Mouse (Mus musculus): ENCODE results near the gene Smarcb1. TPM values are rescaled to one million over a fixed set of nuclear protein-coding genes. Genes with fewer than 3 reads are reported as not detected.

Gene Smarcb1
- total RNA-seq, 2 experiments from 2014 or later = 14.2 to 16.6 TPM

GRCm38 (mm10) chr10:75859107-75859746 lies 62.2 kb downstream of the Smarcb1 start:
- no peak for DNase-seq (ENCODE audit: low spot score)

- DNase-seq (ENCODE audit: low spot score) = no peak
Observed at GRCm38 (mm10) chr10:75857598-75857997, 63.8 kb downstream of the Smarcb1 start.

- DNase-seq (ENCODE audit: low spot score) = no peak
Observed at GRCm38 (mm10) chr10:75856976-75857375, 64.4 kb downstream of the Smarcb1 start.

GRCm38 (mm10) chr10:75856155-75856907 lies 65.1 kb downstream of the Smarcb1 start:
- DNase-seq (ENCODE audit: low spot score) = no peak

GRCm38 (mm10) chr10:75855416-75855981 lies 65.9 kb downstream of the Smarcb1 start:
- DNase-seq (ENCODE audit: low spot score) = no peak

DNA sequence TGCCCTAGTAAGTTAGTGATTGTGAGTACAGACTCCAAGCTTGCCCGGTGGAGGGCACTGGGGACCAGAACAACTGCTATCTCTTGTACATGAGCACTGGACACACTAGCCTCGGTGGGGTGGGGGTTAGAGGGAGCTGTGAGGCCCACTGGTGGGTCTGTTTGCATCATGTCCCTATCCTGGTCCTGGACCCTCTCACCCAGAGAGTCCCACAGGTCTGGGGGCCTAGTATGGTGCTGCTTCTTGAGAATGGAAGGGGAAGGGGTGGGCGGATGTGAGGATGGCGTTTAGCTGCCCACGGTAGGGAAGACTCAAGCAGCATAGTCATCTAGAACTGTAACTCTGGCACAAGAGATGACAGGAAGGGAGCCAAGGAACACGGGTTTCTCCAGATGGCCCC lies 66.6 kb downstream of the Smarcb1 start:
- no peak for DNase-seq (ENCODE audit: low spot score)

DNA sequence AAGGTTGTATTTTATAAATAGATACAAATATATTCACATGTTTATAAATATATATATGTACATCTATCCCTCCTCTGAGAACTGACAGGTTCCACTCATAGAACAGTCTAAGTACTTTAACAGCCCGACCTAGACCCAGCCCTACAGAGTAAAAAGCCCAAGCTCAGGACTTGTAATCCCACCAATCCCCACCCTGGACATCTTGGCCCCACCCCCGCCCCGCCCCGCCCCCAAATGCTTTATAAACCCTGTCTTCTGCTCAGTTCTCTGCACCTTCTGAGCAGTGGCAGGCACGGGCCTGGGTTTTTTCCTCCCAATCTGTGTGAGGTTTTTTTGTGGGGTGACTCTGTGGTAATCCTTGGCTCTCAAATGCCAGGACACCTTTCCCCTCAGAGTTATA lies 67.3 kb downstream of the Smarcb1 start:
- no peak for DNase-seq (ENCODE audit: low spot score)

GRCm38 (mm10) chr10:75853452-75853851 lies 68.0 kb downstream of the Smarcb1 start:
- peak; percentile 86 for DNase-seq (ENCODE audit: low spot score)

DNA sequence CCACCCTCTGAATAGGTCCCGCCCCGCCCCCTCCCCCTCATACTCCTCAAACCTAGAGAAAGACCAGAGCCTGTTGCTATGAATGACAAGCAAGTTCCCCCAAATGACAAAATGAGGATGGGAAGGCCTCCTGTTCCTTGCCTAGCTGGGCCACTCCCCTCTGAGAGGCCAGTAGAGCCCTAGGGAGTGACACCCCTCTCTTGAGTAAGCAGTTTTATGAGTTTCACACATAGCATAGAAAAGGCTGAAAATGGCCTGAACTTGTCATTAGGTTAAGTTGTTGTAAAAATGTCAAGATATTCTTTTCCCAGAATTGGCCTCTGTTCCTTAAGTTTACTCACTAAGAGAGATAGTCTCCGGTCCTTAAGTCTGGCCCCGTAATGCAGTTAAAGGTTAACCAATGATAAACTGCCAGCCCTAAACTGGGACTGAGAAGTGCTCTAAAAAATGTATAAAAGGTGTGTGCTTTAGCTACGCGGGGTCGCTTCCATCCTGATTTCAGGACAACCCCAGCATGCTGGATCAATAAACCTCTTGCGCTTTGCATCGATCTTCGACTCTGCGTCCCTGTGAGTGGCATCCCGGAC lies 68.8 kb downstream of the Smarcb1 start:
- DNase-seq (ENCODE audit: low spot score) = no peak

GRCm38 (mm10) chr10:75851681-75852080 lies 69.7 kb downstream of the Smarcb1 start:
- no peak for DNase-seq (ENCODE audit: low spot score)

GRCm38 (mm10) chr10:75851076-75851475 lies 70.3 kb downstream of the Smarcb1 start:
- no peak for DNase-seq (ENCODE audit: low spot score)

DNA sequence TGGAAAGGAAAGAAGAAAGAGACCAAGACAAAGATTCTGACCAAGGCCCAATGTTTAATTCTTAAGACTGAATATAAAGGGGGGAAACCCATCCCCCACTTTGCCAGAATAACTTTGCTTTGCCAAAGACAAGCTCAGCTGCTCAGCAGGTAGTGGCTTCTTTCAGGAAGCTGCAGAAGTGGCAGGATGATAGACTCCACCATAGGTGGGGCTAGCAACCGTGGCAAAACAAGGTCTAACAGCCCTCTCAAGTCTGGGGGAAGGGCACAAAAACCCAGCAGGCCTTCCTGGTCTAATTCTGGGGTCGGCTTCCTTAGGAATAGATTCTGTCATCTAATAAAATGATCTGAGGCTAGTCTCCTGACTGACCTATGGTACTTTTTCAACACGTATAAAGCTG lies 73.0 kb downstream of the Smarcb1 start:
- DNase-seq (ENCODE audit: low spot score) = no peak

Other genes with a start within 250 kb of the Smarcb1 start
- 1 to 10 TPM; 7.7 to 8.0 TPM for gene Cabin1, start 157.3 kb downstream of the Smarcb1 start, total RNA-seq (2021)
- gene Ddt, start 148.2 kb downstream of the Smarcb1 start, total RNA-seq (2021) = 10 to 100 TPM; 30.6 to 38.3 TPM
- gene Gm20441, start 140.7 kb downstream of the Smarcb1 start, total RNA-seq (2021) = not detected
- 1 to 10 TPM; 1.8 to 2.5 TPM for gene Gstt3, start 140.2 kb downstream of the Smarcb1 start, total RNA-seq (2021)
- 1 to 10 TPM; 6.0 to 8.0 TPM for gene Gstt1, start 123.0 kb downstream of the Smarcb1 start, total RNA-seq (2021)
- not detected for gene Gstt4, start 99.1 kb downstream of the Smarcb1 start, total RNA-seq (2021)
- gene Gstt2, start 84.2 kb downstream of the Smarcb1 start, total RNA-seq (2021) = 1 to 10 TPM; 2.6 to 3.4 TPM
- 100 to 1,000 TPM; 150 to 158 TPM for gene Mif, start 61.4 kb downstream of the Smarcb1 start, total RNA-seq (2021)
- gene Derl3, start 28.2 kb downstream of the Smarcb1 start, total RNA-seq (2021) = under 1 TPM in 1 of 2 experiments, not detected in 1; 0.38 TPM
- 1,000 to 10,000 TPM; 1,419 to 1,763 TPM for gene Chchd10, start 11.5 kb upstream of the Smarcb1 start, total RNA-seq (2021)
- 1 to 10 TPM; 1.8 to 2.6 TPM for gene Mmp11, start 14.9 kb upstream of the Smarcb1 start, total RNA-seq (2021)
- not detected for gene Gm867, start 19.1 kb upstream of the Smarcb1 start, total RNA-seq (2021)
- gene Vpreb3, start 21.4 kb upstream of the Smarcb1 start, total RNA-seq (2021) = not detected
- not detected for gene Gm5134, start 32.9 kb upstream of the Smarcb1 start, total RNA-seq (2021)
- gene Zfp280b, start 111.0 kb upstream of the Smarcb1 start, total RNA-seq (2021) = 1 to 10 TPM; 8.0 to 10.0 TPM
- not detected for gene Slc5a4b, start 189.3 kb upstream of the Smarcb1 start, total RNA-seq (2021)
- gene Slc5a4a, start 225.8 kb upstream of the Smarcb1 start, total RNA-seq (2021) = not detected

Data from gastrocnemius, adult 18-20 months (tissue).